Mouse (Mus musculus) cortical plate, adult 2 months (tissue): ENCODE measurements around the gene Slc16a7.

ENCODE experiments used
- CTCF ChIP-seq: fragments of 200-500 bp; IDR thresholded peaks from 2 replicates; pipeline ENCODE4 v1.5.1; 2011; ENCODE audit warnings: mild to moderate bottlenecking, control low read depth, low read length; ENCODE audit not compliant: insufficient read depth; ENCODE audit errors: extremely low read depth
- POLR2A ChIP-seq: fragments of 200-500 bp; IDR thresholded peaks from 2 replicates; pipeline ENCODE4 v1.6.1; 2011; ENCODE audit warnings: mild to moderate bottlenecking, low read length, control low read depth; ENCODE audit not compliant: insufficient read depth; ENCODE audit errors: extremely low read depth

DNA sequence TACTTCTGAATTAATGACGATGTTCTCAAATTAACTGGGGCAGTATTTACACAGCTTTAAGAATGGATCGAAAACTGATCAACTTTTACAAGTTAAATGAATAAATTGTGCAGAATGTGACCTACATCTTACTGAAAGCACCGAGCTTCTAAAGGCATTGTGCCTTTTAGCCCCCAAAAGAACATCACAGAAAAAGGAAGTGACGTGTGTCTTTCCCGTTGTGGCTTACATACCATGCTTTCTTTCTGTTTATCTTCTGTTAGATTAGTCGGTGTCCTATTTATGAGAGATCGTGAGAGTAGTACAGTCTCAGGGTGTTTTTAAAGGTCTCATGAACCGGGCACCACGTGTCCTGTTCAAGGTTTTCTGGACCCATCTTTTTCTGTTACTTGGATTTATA is 98.9 kb downstream of the Slc16a7 start:
- no peak for TF ChIP-seq POLR2A
- no peak for TF ChIP-seq CTCF
